Mouse (Mus musculus) induced T-regulatory cell, adult 2 months (primary cell): ENCODE measurements at regions not wholly inside any gene's neighbourhood (a gene's known extent, or its start where the extent isn't known, plus 50 kb on each side); places are given as distances from the start of the nearest gene placed in this dataset.

Source experiments
- DNase-seq: peaks from one replicate; pipeline ENCODE4 v3.0.0-alpha.2; 2012; ENCODE audit warnings: low read depth

- no peak for DNase-seq
Observed at GRCm38 (mm10) chr15:96124397-96124796, 162.9 kb upstream of the Arid2 start.

GRCm38 (mm10) chr15:96129699-96130098, 157.6 kb upstream of the Arid2 start:
- no peak for DNase-seq

- no peak for DNase-seq
Observed at GRCm38 (mm10) chr15:96130531-96130930, 156.8 kb upstream of the Arid2 start.

GRCm38 (mm10) chr15:96131582-96132091, 155.7 kb upstream of the Arid2 start:
- DNase-seq, result no peak

- DNase-seq, result no peak
Observed at GRCm38 (mm10) chr15:96132636-96133035, 154.7 kb upstream of the Arid2 start.

GRCm38 (mm10) chr15:96135250-96135731, 152.0 kb upstream of the Arid2 start:
- DNase-seq, result no peak

GRCm38 (mm10) chr15:96135816-96136215, 151.5 kb upstream of the Arid2 start:
- no peak for DNase-seq

- no peak for DNase-seq
Observed at GRCm38 (mm10) chr15:96137534-96137933, 149.8 kb upstream of the Arid2 start.

GRCm38 (mm10) chr15:96137945-96138344, 149.4 kb upstream of the Arid2 start:
- DNase-seq, result no peak

- DNase-seq, result no peak
Observed at GRCm38 (mm10) chr15:96153489-96153888, 133.8 kb upstream of the Arid2 start.

- DNase-seq, result no peak
Observed at GRCm38 (mm10) chr15:96158321-96158720, 129.0 kb upstream of the Arid2 start.

GRCm38 (mm10) chr15:96164771-96165431, 122.4 kb upstream of the Arid2 start:
- DNase-seq, result no peak

- DNase-seq, result no peak
Observed at GRCm38 (mm10) chr15:96167256-96167655, 120.1 kb upstream of the Arid2 start.

- DNase-seq, result no peak
Observed at GRCm38 (mm10) chr15:96169726-96170467, 117.4 kb upstream of the Arid2 start.

GRCm38 (mm10) chr15:96170986-96171769, 116.1 kb upstream of the Arid2 start:
- DNase-seq, result no peak

- no peak for DNase-seq
Observed at GRCm38 (mm10) chr15:96177911-96178310, 109.4 kb upstream of the Arid2 start.

GRCm38 (mm10) chr15:96178374-96179109, 108.8 kb upstream of the Arid2 start:
- no peak for DNase-seq

- DNase-seq, result no peak
Observed at GRCm38 (mm10) chr15:96179511-96179910, 107.8 kb upstream of the Arid2 start.

- DNase-seq, result no peak
Observed at GRCm38 (mm10) chr15:96180036-96180435, 107.3 kb upstream of the Arid2 start.

- no peak for DNase-seq
Observed at GRCm38 (mm10) chr15:96180977-96181376, 106.3 kb upstream of the Arid2 start.

GRCm38 (mm10) chr15:96182313-96182712, 105.0 kb upstream of the Arid2 start:
- peak; percentile 5 for DNase-seq

- no peak for DNase-seq
Observed at GRCm38 (mm10) chr15:96183069-96183468, 104.2 kb upstream of the Arid2 start.
